Mouse (Mus musculus): ENCODE measurements around the gene Serpinb9f. TPM values are rescaled to one million over a fixed set of nuclear protein-coding genes. Genes with fewer than 3 reads are reported as not detected.

Gene Serpinb9f
- not detected in 2 replicates for polyA plus RNA-seq (2021; fragmentation: Nextera tagmentation)
- long read RNA-seq, experiment 1: 0 reads
- long read RNA-seq, experiment 2: 0 reads

DNA sequence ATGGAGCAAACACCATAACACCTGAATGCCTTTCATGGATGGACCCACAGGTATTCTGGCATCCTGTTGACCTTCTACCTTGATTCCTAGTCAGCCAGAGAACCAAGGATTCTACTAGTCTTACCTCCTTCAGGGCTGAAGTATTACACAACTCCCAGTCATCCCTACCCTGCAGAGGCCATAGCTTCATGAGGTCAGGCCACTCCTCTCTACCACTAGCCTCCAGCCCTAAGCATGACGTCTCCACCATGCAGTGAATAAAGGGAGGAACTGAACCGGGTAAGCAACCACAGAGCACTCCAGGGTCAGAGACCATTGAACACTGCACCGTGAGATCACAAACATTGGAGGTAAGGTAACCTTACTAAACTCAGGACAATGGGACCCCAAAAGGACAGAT lies at the start of gene Serpinb9f:
Serpinb9f (plus strand) TSS at position 301 of the 400 bp plus-strand sequence.

Other genes starting within 250 kb of the Serpinb9f start
- 1.1 and 1.9 TPM in 2 replicates for gene Serpinb1b, start 245.5 kb upstream of the Serpinb9f start, polyA plus RNA-seq (2021; fragmentation: Nextera tagmentation)
- gene Serpinb9c, start 164.3 kb upstream of the Serpinb9f start, polyA plus RNA-seq (2021; fragmentation: Nextera tagmentation): not detected in 2 replicates
- gene Serpinb9d, start 131.1 kb upstream of the Serpinb9f start, polyA plus RNA-seq (2021; fragmentation: Nextera tagmentation): not detected in 2 replicates
- not detected in 2 replicates for gene Serpinb9e, start 74.5 kb upstream of the Serpinb9f start, polyA plus RNA-seq (2021; fragmentation: Nextera tagmentation)
- gene Gm11397, start 71.7 kb downstream of the Serpinb9f start, polyA plus RNA-seq (2021; fragmentation: Nextera tagmentation): not detected in 2 replicates
- not detected in 2 replicates for gene Serpinb9g, start 160.7 kb downstream of the Serpinb9f start, polyA plus RNA-seq (2021; fragmentation: Nextera tagmentation)